Mouse (Mus musculus) hindbrain, embryonic 10.5 days (tissue): ENCODE measurements around the gene Gpr88. TPM values are rescaled to one million over a fixed set of nuclear protein-coding genes. Genes with fewer than 3 reads are reported as not detected.

Experiments used
- DNase-seq: peaks from one replicate; pipeline ENCODE4 v3.0.0-alpha.2; 2017; ENCODE audit warnings: low spot score
- H3K27ac ChIP-seq: fragments of 300-500 bp; sonication (generic); 2 replicates; pipeline ENCODE4 v1.5.1; 2016; ENCODE audit warnings: mild to moderate bottlenecking, moderate library complexity
- H3K27me3 ChIP-seq: fragments of 300-500 bp; sonication (generic); 2 replicates; pipeline ENCODE4 v1.6.1; 2016; ENCODE audit warnings: mild to moderate bottlenecking; ENCODE audit not compliant: poor library complexity, insufficient read depth, severe bottlenecking
- H3K36me3 ChIP-seq: fragments of 300-500 bp; sonication (generic); 2 replicates; pipeline ENCODE4 v1.6.1; 2016; ENCODE audit warnings: mild to moderate bottlenecking, moderate library complexity
- H3K4me1 ChIP-seq: fragments of 300-500 bp; sonication (generic); replicated peaks from 2 replicates; pipeline ENCODE4 v1.6.1; 2016; ENCODE audit warnings: mild to moderate bottlenecking
- H3K4me3 ChIP-seq: fragments of 300-500 bp; sonication (generic); 2 replicates; pipeline ENCODE4 v1.5.1; 2016; ENCODE audit warnings: mild to moderate bottlenecking, moderate library complexity
- H3K9me3 ChIP-seq: fragments of 300-500 bp; sonication (generic); 2 replicates; pipeline ENCODE4 v1.6.1; 2016; ENCODE audit warnings: mild to moderate bottlenecking, moderate library complexity
- WGBS: fragments of 180-500 bp; shearing (Covaris S2); methylation state at CpG from one replicate; pipeline ENCODE4 v1.1.7; 2016; 5-methylcytosine and 5-hydroxymethylcytosine counted together
- polyA plus RNA-seq: library from polyadenylated mRNA; unstranded; fragments of >200 nt; fragmentation: Nextera tagmentation; extraction: Ambion mirVana; gene quantifications from 2 replicates; pipeline ENCODE4 v1.2.1, GENCODE M21; 2016

The Gpr88 gene
- 0.49 and 0.77 TPM in 2 replicates for polyA plus RNA-seq

GRCm38 (mm10) chr3:116253077-116253531 lies at the start of gene Gpr88:
Gene Gpr88, minus strand, starts transcription at chr3:116253503.
- peaks cover 76% of the 10 kb centered on the region for H3K27me3 ChIP-seq
- no peaks in the 10 kb centered on the region for H3K9me3 ChIP-seq
- peak; percentile 50 for DNase-seq
- peak within 1 kb of the TSS; percentile 78; the same call in 1 of the 2 replicates for H3K27ac ChIP-seq
- peak within 1 kb of the TSS; percentile 64 for H3K4me3 ChIP-seq
- H3K4me1 ChIP-seq = peaks cover 26% of the 10 kb centered on the region
- WGBS = 4% methylated on average over 9 of the region's 9 CpGs
- H3K36me3 ChIP-seq = no peaks in the 10 kb centered on the region

- no peak overlapping the region for H3K27ac ChIP-seq
- DNase-seq = no peak
- H3K4me1 ChIP-seq = no peaks in the 10 kb centered on the region
- 96% methylated on average over 7 of the region's 7 CpGs for WGBS
- H3K4me3 ChIP-seq = no peak overlapping the region
- H3K36me3 ChIP-seq = peaks cover 67% of the 10 kb centered on the region
- no peaks in the 10 kb centered on the region for H3K27me3 ChIP-seq
- no peaks in the 10 kb centered on the region for H3K9me3 ChIP-seq
Measured at GRCm38 (mm10) chr3:116302581-116302980, 49.3 kb upstream of the Gpr88 start.

GRCm38 (mm10) chr3:116301754-116302153 lies 48.5 kb upstream of the Gpr88 start:
- H3K27me3 ChIP-seq = no peaks in the 10 kb centered on the region
- H3K4me1 ChIP-seq = no peaks in the 10 kb centered on the region
- 89% methylated on average over 6 of the region's 6 CpGs for WGBS
- no peaks in the 10 kb centered on the region for H3K9me3 ChIP-seq
- no peak overlapping the region for H3K27ac ChIP-seq
- H3K4me3 ChIP-seq = no peak overlapping the region
- peaks cover 67% of the 10 kb centered on the region for H3K36me3 ChIP-seq
- no peak for DNase-seq

DNA sequence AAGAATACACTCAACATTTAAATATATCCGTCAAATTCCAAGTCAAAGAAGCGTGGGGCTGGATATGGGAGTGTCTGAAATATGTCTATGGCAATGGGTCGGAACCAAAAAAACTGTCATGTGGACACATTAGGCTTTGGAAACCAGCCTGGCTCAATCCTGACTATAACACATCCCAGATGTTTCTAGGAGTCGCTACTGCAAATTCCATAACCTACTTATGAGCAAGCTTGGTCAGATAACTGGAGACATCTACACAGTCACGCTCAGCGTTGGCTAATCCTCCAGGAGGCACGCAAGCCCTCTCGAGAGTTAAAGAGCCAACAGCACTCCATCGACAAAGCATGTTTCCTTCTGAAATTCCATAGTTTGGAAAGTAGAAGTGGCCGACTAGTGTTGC lies 45.4 kb upstream of the Gpr88 start:
- H3K36me3 ChIP-seq = peaks cover 65% of the 10 kb centered on the region
- H3K27me3 ChIP-seq = no peaks in the 10 kb centered on the region
- no peak overlapping the region for H3K4me3 ChIP-seq
- no peaks in the 10 kb centered on the region for H3K4me1 ChIP-seq
- no peak for DNase-seq
- H3K9me3 ChIP-seq = no peaks in the 10 kb centered on the region
- WGBS = 92% methylated on average over 10 of the region's 10 CpGs
- H3K27ac ChIP-seq = no peak overlapping the region

GRCm38 (mm10) chr3:116298003-116298402 lies 44.7 kb upstream of the Gpr88 start:
- no peak overlapping the region for H3K4me3 ChIP-seq
- no peaks in the 10 kb centered on the region for H3K27me3 ChIP-seq
- H3K4me1 ChIP-seq = no peaks in the 10 kb centered on the region
- H3K9me3 ChIP-seq = no peaks in the 10 kb centered on the region
- DNase-seq = no peak
- H3K36me3 ChIP-seq = peaks cover 65% of the 10 kb centered on the region
- no peak overlapping the region for H3K27ac ChIP-seq
- 90% methylated on average over 8 of the region's 8 CpGs for WGBS

GRCm38 (mm10) chr3:116297170-116297569 lies 43.9 kb upstream of the Gpr88 start:
- Histone ChIP-seq H3K9me3 (no peaks in the 10 kb centered on the region), H3K36me3 (peaks cover 67% of the 10 kb centered on the region), H3K27me3 (no peaks in the 10 kb centered on the region), H3K27ac (no peak overlapping the region), H3K4me1 (no peaks in the 10 kb centered on the region), H3K4me3 (no peak overlapping the region)
- no peak for DNase-seq
- 95% methylated on average over 7 of the region's 7 CpGs for WGBS

GRCm38 (mm10) chr3:116290041-116290815 lies 36.9 kb upstream of the Gpr88 start:
- H3K4me1 ChIP-seq = no peaks in the 10 kb centered on the region
- H3K9me3 ChIP-seq = no peaks in the 10 kb centered on the region
- WGBS = 90% methylated on average over 9 of the region's 9 CpGs
- H3K27ac ChIP-seq = no peak overlapping the region
- no peak for DNase-seq
- H3K27me3 ChIP-seq = no peaks in the 10 kb centered on the region
- peaks cover 72% of the 10 kb centered on the region for H3K36me3 ChIP-seq
- H3K4me3 ChIP-seq = no peak overlapping the region

DNA sequence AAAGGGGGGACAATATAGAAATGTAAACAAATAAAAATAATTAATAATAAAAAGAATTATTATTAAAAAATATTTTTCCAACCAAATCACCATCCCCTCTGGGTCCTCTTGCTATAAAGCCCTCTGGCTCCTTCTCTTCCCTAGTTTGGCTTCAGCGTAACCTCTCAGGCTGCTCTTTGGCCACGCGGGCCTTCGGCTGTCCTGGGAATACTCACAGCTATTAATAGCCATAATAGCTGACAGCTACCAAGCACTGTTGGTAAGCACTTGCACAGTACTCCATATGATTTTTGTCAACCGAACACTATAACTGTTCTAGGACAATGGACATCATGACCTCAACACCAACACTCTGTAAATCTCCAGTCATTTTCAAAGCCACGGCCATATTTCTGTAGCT lies 35.5 kb upstream of the Gpr88 start:
- no peak overlapping the region for H3K4me3 ChIP-seq
- no peak overlapping the region for H3K27ac ChIP-seq
- H3K4me1 ChIP-seq = peaks cover 6% of the 10 kb centered on the region; the same call in 1 of the 2 replicates
- no peak for DNase-seq
- no peaks in the 10 kb centered on the region for H3K27me3 ChIP-seq
- H3K36me3 ChIP-seq = peaks cover 63% of the 10 kb centered on the region
- 91% methylated on average over 6 of the region's 6 CpGs for WGBS
- H3K9me3 ChIP-seq = no peaks in the 10 kb centered on the region

DNA sequence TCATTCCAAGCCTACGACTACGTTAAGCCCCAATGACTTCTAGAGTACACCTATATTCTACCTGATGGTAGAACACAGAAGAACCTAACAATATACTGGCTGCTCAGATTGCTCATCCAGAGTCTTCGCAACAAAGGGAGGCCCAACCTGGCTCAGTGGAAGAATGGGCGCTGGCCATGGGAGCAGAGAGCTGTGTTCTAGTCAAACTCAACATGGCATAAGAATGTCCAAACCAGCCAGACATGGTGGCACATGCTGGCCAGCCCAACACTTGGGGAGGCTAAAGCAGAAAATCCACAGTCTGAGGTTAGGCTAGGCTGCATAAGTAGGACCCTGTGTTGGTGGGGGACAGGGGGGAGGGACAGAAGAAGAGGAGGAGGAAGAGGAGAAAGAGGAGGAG lies 31.4 kb upstream of the Gpr88 start:
- no peak overlapping the region for H3K27ac ChIP-seq
- no peaks in the 10 kb centered on the region for H3K9me3 ChIP-seq
- DNase-seq = no peak
- no peaks in the 10 kb centered on the region for H3K27me3 ChIP-seq
- peaks cover 6% of the 10 kb centered on the region; the same call in 1 of the 2 replicates for H3K4me1 ChIP-seq
- peaks cover 35% of the 10 kb centered on the region for H3K36me3 ChIP-seq
- H3K4me3 ChIP-seq = no peak overlapping the region
- 92% methylated on average over 4 of the region's 4 CpGs for WGBS

GRCm38 (mm10) chr3:116283996-116284395 lies 30.7 kb upstream of the Gpr88 start:
- Histone ChIP-seq H3K4me3 (no peak overlapping the region), H3K36me3 (peaks cover 31% of the 10 kb centered on the region), H3K27ac (no peak overlapping the region), H3K9me3 (no peaks in the 10 kb centered on the region), H3K27me3 (no peaks in the 10 kb centered on the region), H3K4me1 (peaks cover 6% of the 10 kb centered on the region; the same call in 1 of the 2 replicates)
- WGBS = 41% methylated on average over 2 of the region's 2 CpGs
- DNase-seq = no peak

- no peak for DNase-seq
- Histone ChIP-seq H3K36me3 (peaks cover 35% of the 10 kb centered on the region), H3K4me1 (peaks cover 6% of the 10 kb centered on the region; the same call in 1 of the 2 replicates), H3K4me3 (no peak overlapping the region), H3K27ac (no peak overlapping the region), H3K27me3 (no peaks in the 10 kb centered on the region), H3K9me3 (no peaks in the 10 kb centered on the region)
- 96% methylated on average over 6 of the region's 6 CpGs for WGBS
Measured at GRCm38 (mm10) chr3:116281663-116282062, 28.4 kb upstream of the Gpr88 start.

GRCm38 (mm10) chr3:116277146-116277545 lies 23.8 kb upstream of the Gpr88 start:
- DNase-seq = no peak
- 77% methylated on average over 8 of the region's 8 CpGs for WGBS
- H3K27me3 ChIP-seq = no peaks in the 10 kb centered on the region
- no peaks in the 10 kb centered on the region for H3K4me1 ChIP-seq
- H3K9me3 ChIP-seq = no peaks in the 10 kb centered on the region
- H3K36me3 ChIP-seq = peaks cover 27% of the 10 kb centered on the region
- H3K27ac ChIP-seq = no peak overlapping the region
- no peak overlapping the region for H3K4me3 ChIP-seq

GRCm38 (mm10) chr3:116271679-116272078 lies 18.4 kb upstream of the Gpr88 start:
- WGBS = 90% methylated on average over 6 of the region's 6 CpGs
- 0 out of 2 replicates have a peak, but pooled peaks cover 2% of the 10 kb centered on the region for H3K36me3 ChIP-seq
- no peak for DNase-seq
- H3K27ac ChIP-seq = no peak overlapping the region
- H3K27me3 ChIP-seq = no peaks in the 10 kb centered on the region
- no peaks in the 10 kb centered on the region for H3K4me1 ChIP-seq
- H3K9me3 ChIP-seq = no peaks in the 10 kb centered on the region
- no peak overlapping the region for H3K4me3 ChIP-seq
